Mouse (Mus musculus) stomach, embryonic 14.5 days (tissue): ENCODE data around the gene Arhgef10l. TPM values are rescaled to one million over a fixed set of nuclear protein-coding genes. Genes with fewer than 3 reads are reported as not detected.
"Not testable (repeated sequence)": the region's sequence is repeated elsewhere in the genome, so short reads cannot be mapped to it uniquely, and the experiment has no call there.

Experiments used
- ATAC-seq: fragments of 200-750 bp; cut with Nextera tagmentation; 2 replicates; pipeline ENCODE4 v1.8.0; 2017; ENCODE audit warnings: low read depth, moderate TSS enrichment; ENCODE audit not compliant: insufficient number of reproducible peaks, insufficient read depth, low FRiP score
- H3K27ac ChIP-seq: fragments of 300-500 bp; sonication (generic); 2 replicates; pipeline ENCODE4 v1.5.1; 2014; ENCODE audit warnings: mild to moderate bottlenecking, low read length, moderate library complexity, mixed read lengths
- H3K27me3 ChIP-seq: fragments of 300-500 bp; sonication (generic); 2 replicates; pipeline ENCODE4 v1.6.1; 2014; ENCODE audit warnings: low read length, control low read depth, mixed read lengths; ENCODE audit not compliant: control insufficient read depth, insufficient read depth
- H3K36me3 ChIP-seq: fragments of 300-500 bp; sonication (generic); 2 replicates; pipeline ENCODE4 v1.6.1; 2014; ENCODE audit warnings: mild to moderate bottlenecking, control low read depth, low read length, moderate library complexity, mixed read lengths; ENCODE audit not compliant: control insufficient read depth, insufficient read depth
- H3K4me1 ChIP-seq: fragments of 300-500 bp; sonication (generic); 2 replicates; pipeline ENCODE4 v1.6.1; 2014; ENCODE audit warnings: low read length, control low read depth, mixed read lengths; ENCODE audit not compliant: control insufficient read depth, insufficient read depth
- H3K4me2 ChIP-seq: fragments of 300-500 bp; sonication (generic); replicated peaks from 2 replicates; pipeline ENCODE4 v1.6.1; 2014; ENCODE audit warnings: low read depth, low read length, control low read depth
- H3K4me3 ChIP-seq: fragments of 300-500 bp; sonication (generic); 2 replicates; pipeline ENCODE4 v1.5.1; 2014; ENCODE audit warnings: low read depth, low read length, control low read depth
- H3K9ac ChIP-seq: fragments of 300-500 bp; sonication (generic); replicated peaks from 2 replicates; pipeline ENCODE4 v1.6.1; 2014; ENCODE audit warnings: low read depth, mild to moderate bottlenecking, control low read depth, low read length, moderate library complexity, mixed read lengths
- H3K9me3 ChIP-seq: fragments of 300-500 bp; sonication (generic); 2 replicates; pipeline ENCODE4 v1.6.1; 2016; ENCODE audit warnings: low read depth, low read length, control low read depth; ENCODE audit not compliant: control insufficient read depth
- whole genome bisulfite sequencing: fragments of 180-500 bp; shearing (Covaris S2); extraction: QIAGEN DNeasy Blood & Tissue Kit; methylation state at CpG from one replicate; pipeline ENCODE4 v1.1.7; 2014; 5-methylcytosine and 5-hydroxymethylcytosine counted together
- polyA plus RNA-seq: library from polyadenylated mRNA; unstranded; fragments of >200 nt; fragmentation: Nextera tagmentation; extraction: Ambion mirVana; gene quantifications from 2 replicates; pipeline ENCODE4 v1.2.1, GENCODE M21; 2014

Arhgef10l gene
- polyA plus RNA-seq, 1 experiment from 2014 or later: 9.9 TPM

- Histone ChIP-seq H3K4me1 (no peaks in the 10 kb centered on the region), H3K9ac (no peak overlapping the region), H3K9me3 (no peaks in the 10 kb centered on the region), H3K27ac (no peak overlapping the region), H3K36me3 (peaks cover 26% of the 10 kb centered on the region), H3K4me3 (no peak overlapping the region), H3K4me2 (no peak overlapping the region), H3K27me3 (no peaks in the 10 kb centered on the region)
- ATAC-seq: no peak
- 87% methylated on average over 16 of the region's 16 CpGs for WGBS
Measured at GRCm38 (mm10) chr4:140581341-140581729, 84.5 kb downstream of the Arhgef10l start.

GRCm38 (mm10) chr4:140580866-140581265 is 84.9 kb downstream of the Arhgef10l start:
- no peaks in the 10 kb centered on the region for H3K4me1 ChIP-seq
- no peak overlapping the region for H3K4me2 ChIP-seq
- 91% methylated on average over 4 of the region's 4 CpGs for WGBS
- ATAC-seq: no peak
- no peak overlapping the region for H3K4me3 ChIP-seq
- no peak overlapping the region for H3K27ac ChIP-seq
- H3K36me3 ChIP-seq: peaks cover 30% of the 10 kb centered on the region
- no peaks in the 10 kb centered on the region for H3K27me3 ChIP-seq
- no peak overlapping the region for H3K9ac ChIP-seq
- H3K9me3 ChIP-seq: no peaks in the 10 kb centered on the region

- Histone ChIP-seq H3K27ac (no peak overlapping the region), H3K9ac (no peak overlapping the region), H3K4me1 (no peaks in the 10 kb centered on the region), H3K4me2 (no peak overlapping the region), H3K27me3 (no peaks in the 10 kb centered on the region), H3K4me3 (no peak overlapping the region), H3K9me3 (no peaks in the 10 kb centered on the region), H3K36me3 (peaks cover 30% of the 10 kb centered on the region)
- 90% methylated on average over 8 of the region's 8 CpGs for WGBS
- no peak for ATAC-seq
Measured at GRCm38 (mm10) chr4:140579576-140579975, 86.2 kb downstream of the Arhgef10l start.

GRCm38 (mm10) chr4:140579149-140579548 is 86.7 kb downstream of the Arhgef10l start:
- Histone ChIP-seq H3K27me3 (no peaks in the 10 kb centered on the region), H3K4me1 (no peaks in the 10 kb centered on the region), H3K4me3 (no peak overlapping the region), H3K9me3 (no peaks in the 10 kb centered on the region), H3K36me3 (peaks cover 30% of the 10 kb centered on the region), H3K4me2 (no peak overlapping the region), H3K27ac (no peak overlapping the region), H3K9ac (no peak overlapping the region)
- ATAC-seq: no peak
- WGBS: 95% methylated on average over 13 of the region's 13 CpGs

- no peak overlapping the region for H3K27ac ChIP-seq
- H3K9me3 ChIP-seq: no peaks in the 10 kb centered on the region
- no peak overlapping the region for H3K4me3 ChIP-seq
- no peak overlapping the region for H3K9ac ChIP-seq
- peaks cover 40% of the 10 kb centered on the region for H3K36me3 ChIP-seq
- H3K4me2 ChIP-seq: no peak overlapping the region
- no peaks in the 10 kb centered on the region for H3K4me1 ChIP-seq
- H3K27me3 ChIP-seq: no peaks in the 10 kb centered on the region
- 96% methylated on average over 16 of the region's 16 CpGs for WGBS
- ATAC-seq: no peak
Measured at GRCm38 (mm10) chr4:140576628-140577027, 89.2 kb downstream of the Arhgef10l start.

- WGBS: 88% methylated on average over 7 of the region's 7 CpGs
- not testable (repeated sequence) for H3K27ac ChIP-seq, H3K9ac ChIP-seq, H3K27me3 ChIP-seq, H3K4me2 ChIP-seq, H3K4me1 ChIP-seq, H3K4me3 ChIP-seq, H3K9me3 ChIP-seq, ATAC-seq
- H3K36me3 ChIP-seq: peaks cover 42% of the 10 kb centered on the region
Measured at GRCm38 (mm10) chr4:140574863-140575262, 90.9 kb downstream of the Arhgef10l start.

- no peaks in the 10 kb centered on the region for H3K4me1 ChIP-seq
- H3K9me3 ChIP-seq: no peaks in the 10 kb centered on the region
- WGBS: 90% methylated on average over 17 of the region's 17 CpGs
- no peak for ATAC-seq
- no peak overlapping the region for H3K4me2 ChIP-seq
- no peak overlapping the region for H3K27ac ChIP-seq
- H3K4me3 ChIP-seq: no peak overlapping the region
- H3K27me3 ChIP-seq: no peaks in the 10 kb centered on the region
- no peak overlapping the region for H3K9ac ChIP-seq
- peaks cover 41% of the 10 kb centered on the region for H3K36me3 ChIP-seq
Measured at GRCm38 (mm10) chr4:140572376-140572775, 93.4 kb downstream of the Arhgef10l start.

GRCm38 (mm10) chr4:140569394-140569793 is 96.4 kb downstream of the Arhgef10l start:
- 79% methylated on average over 2 of the region's 2 CpGs for WGBS
- Histone ChIP-seq H3K27me3 (no peaks in the 10 kb centered on the region), H3K27ac (no peak overlapping the region), H3K4me2 (no peak overlapping the region), H3K9me3 (no peaks in the 10 kb centered on the region), H3K4me1 (no peaks in the 10 kb centered on the region), H3K4me3 (no peak overlapping the region), H3K36me3 (peaks cover 39% of the 10 kb centered on the region), H3K9ac (no peak overlapping the region)
- ATAC-seq: no peak

GRCm38 (mm10) chr4:140567911-140568480 is 97.8 kb downstream of the Arhgef10l start:
- no peaks in the 10 kb centered on the region for H3K9me3 ChIP-seq
- H3K36me3 ChIP-seq: peaks cover 33% of the 10 kb centered on the region
- no peak overlapping the region for H3K4me2 ChIP-seq
- no peak overlapping the region for H3K9ac ChIP-seq
- no peak for ATAC-seq
- WGBS: 94% methylated on average over 11 of the region's 11 CpGs
- no peak overlapping the region for H3K27ac ChIP-seq
- no peak overlapping the region for H3K4me3 ChIP-seq
- no peaks in the 10 kb centered on the region for H3K27me3 ChIP-seq
- no peaks in the 10 kb centered on the region for H3K4me1 ChIP-seq
